Mouse (Mus musculus): ENCODE data around the gene Gga3. TPM values are rescaled to one million over a fixed set of nuclear protein-coding genes. Genes with fewer than 3 reads are reported as not detected.

The Gga3 gene
- polyA plus RNA-seq, 1 experiment: 39.4 TPM

- Histone ChIP-seq H3K27ac (ENCODE audit: insufficient read depth, low read length) (no peak overlapping the region), H3K27me3 (ENCODE audit: control insufficient read depth, insufficient read depth, low read length) (no peaks in the 10 kb centered on the region), H3K4me3 (ENCODE audit: extremely low read depth, insufficient read depth, insufficient read length) (no peak overlapping the region), H3K36me3 (ENCODE audit: control insufficient read depth, insufficient read depth, low read length) (peaks cover 16% of the 10 kb centered on the region), H3K4me1 (ENCODE audit: control insufficient read depth, insufficient read depth, insufficient read length) (0 out of 2 replicates have a peak, but pooled peaks cover 2% of the 10 kb centered on the region)
- TF ChIP-seq CTCF (IDR thresholded peaks at IDR 0.05; ENCODE audit: extremely low read depth, insufficient read depth, insufficient read length, insufficient replicate concordance): no peak
- no peak for TF ChIP-seq POLR2A (IDR thresholded peaks at IDR 0.05; ENCODE audit: low read depth, low read length)
- no peak for DNase-seq (ENCODE audit: low read depth in 1 of 2, low spot score in 2 of 2)
Observed at GRCm38 (mm10) chr11:115579080-115579479, 24.8 kb downstream of the Gga3 start.

GRCm38 (mm10) chr11:115564961-115565360 is 38.9 kb downstream of the Gga3 start:
- no peak for TF ChIP-seq CTCF (IDR thresholded peaks at IDR 0.05; ENCODE audit: extremely low read depth, insufficient read depth, insufficient read length, insufficient replicate concordance)
- TF ChIP-seq POLR2A (IDR thresholded peaks at IDR 0.05; ENCODE audit: low read depth, low read length): no peak
- WGBS: 13% methylated on average over 7 of the region's 7 CpGs
- DNase-seq (ENCODE audit: low read depth in 1 of 2, low spot score in 2 of 2): no peak
- H3K36me3 ChIP-seq (ENCODE audit: control insufficient read depth, insufficient read depth, low read length): peaks cover 19% of the 10 kb centered on the region
- peak overlapping the region; percentile 69 for H3K4me3 ChIP-seq (ENCODE audit: extremely low read depth, insufficient read depth, insufficient read length)
- H3K4me1 ChIP-seq (ENCODE audit: control insufficient read depth, insufficient read depth, insufficient read length): peaks cover 5% of the 10 kb centered on the region
- H3K27ac ChIP-seq (ENCODE audit: insufficient read depth, low read length): no peak overlapping the region
- H3K27me3 ChIP-seq (ENCODE audit: control insufficient read depth, insufficient read depth, low read length): no peaks in the 10 kb centered on the region

GRCm38 (mm10) chr11:115564064-115564809 is 39.6 kb downstream of the Gga3 start, which contains the start of gene Nup85:
Nup85 (plus strand) TSS chr11:115564434.
- H3K27ac ChIP-seq (ENCODE audit: insufficient read depth, low read length): peak within 1 kb of the TSS; percentile 81
- peak; percentile 14; the same call in 1 of the 2 replicates for TF ChIP-seq POLR2A (IDR thresholded peaks at IDR 0.05; ENCODE audit: low read depth, low read length)
- no peak for TF ChIP-seq CTCF (IDR thresholded peaks at IDR 0.05; ENCODE audit: extremely low read depth, insufficient read depth, insufficient read length, insufficient replicate concordance)
- under 1% methylated on average over 42 of the region's 42 CpGs for whole genome bisulfite sequencing
- H3K4me1 ChIP-seq (ENCODE audit: control insufficient read depth, insufficient read depth, insufficient read length): peaks cover 5% of the 10 kb centered on the region; the same call in 1 of the 2 replicates
- peaks cover 14% of the 10 kb centered on the region for H3K36me3 ChIP-seq (ENCODE audit: control insufficient read depth, insufficient read depth, low read length)
- peak within 1 kb of the TSS; percentile 69 for H3K4me3 ChIP-seq (ENCODE audit: extremely low read depth, insufficient read depth, insufficient read length)
- peak; percentile 89 to 95 for DNase-seq (ENCODE audit: low read depth in 1 of 2, low spot score in 2 of 2)
- H3K27me3 ChIP-seq (ENCODE audit: control insufficient read depth, insufficient read depth, low read length): no peaks in the 10 kb centered on the region

- Histone ChIP-seq H3K27me3 (ENCODE audit: control insufficient read depth, insufficient read depth, low read length) (no peaks in the 10 kb centered on the region), H3K4me3 (ENCODE audit: extremely low read depth, insufficient read depth, insufficient read length) (peak overlapping the region; percentile 57; the same call in 1 of the 2 replicates), H3K36me3 (ENCODE audit: control insufficient read depth, insufficient read depth, low read length) (peaks cover 10% of the 10 kb centered on the region), H3K27ac (ENCODE audit: insufficient read depth, low read length) (no peak overlapping the region), H3K4me1 (ENCODE audit: control insufficient read depth, insufficient read depth, insufficient read length) (peaks cover 5% of the 10 kb centered on the region; the same call in 1 of the 2 replicates)
- WGBS: 46% methylated on average over 4 of the region's 4 CpGs
- TF ChIP-seq CTCF (IDR thresholded peaks at IDR 0.05; ENCODE audit: extremely low read depth, insufficient read depth, insufficient read length, insufficient replicate concordance): no peak
- TF ChIP-seq POLR2A (IDR thresholded peaks at IDR 0.05; ENCODE audit: low read depth, low read length): no peak
- DNase-seq (ENCODE audit: low read depth in 1 of 2, low spot score in 2 of 2): no peak
Observed at GRCm38 (mm10) chr11:115563406-115563805, 40.4 kb downstream of the Gga3 start.

DNA sequence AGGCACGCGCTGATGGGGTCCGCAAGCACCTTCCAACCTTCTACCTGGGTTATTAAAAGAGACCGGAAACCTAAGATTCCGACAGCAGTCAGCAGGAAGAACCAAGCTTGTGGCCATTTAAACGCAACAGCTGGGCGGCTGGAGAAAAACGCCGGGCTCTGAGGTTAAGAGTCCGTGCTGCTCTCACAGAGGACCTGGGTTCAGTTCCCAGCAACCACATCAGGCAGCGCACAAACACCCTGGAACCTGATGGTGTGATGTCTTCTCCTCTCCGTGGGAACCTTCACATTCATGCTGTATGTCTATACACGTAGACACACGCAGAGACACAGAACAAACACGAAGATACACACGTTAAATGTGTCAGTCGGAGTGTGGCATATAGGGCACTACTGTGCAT is 48.1 kb downstream of the Gga3 start:
- Histone ChIP-seq H3K4me1 (ENCODE audit: control insufficient read depth, insufficient read depth, insufficient read length) (no peaks in the 10 kb centered on the region), H3K27ac (ENCODE audit: insufficient read depth, low read length) (no peak overlapping the region), H3K36me3 (ENCODE audit: control insufficient read depth, insufficient read depth, low read length) (no peaks in the 10 kb centered on the region), H3K27me3 (ENCODE audit: control insufficient read depth, insufficient read depth, low read length) (no peaks in the 10 kb centered on the region), H3K4me3 (ENCODE audit: extremely low read depth, insufficient read depth, insufficient read length) (no peak overlapping the region)
- TF ChIP-seq CTCF (IDR thresholded peaks at IDR 0.05; ENCODE audit: extremely low read depth, insufficient read depth, insufficient read length, insufficient replicate concordance) (no peak), POLR2A (IDR thresholded peaks at IDR 0.05; ENCODE audit: low read depth, low read length) (no peak)
- DNase-seq (ENCODE audit: low read depth in 1 of 2, low spot score in 2 of 2): no peak
- 88% methylated on average over 17 of the region's 17 CpGs for WGBS

DNA sequence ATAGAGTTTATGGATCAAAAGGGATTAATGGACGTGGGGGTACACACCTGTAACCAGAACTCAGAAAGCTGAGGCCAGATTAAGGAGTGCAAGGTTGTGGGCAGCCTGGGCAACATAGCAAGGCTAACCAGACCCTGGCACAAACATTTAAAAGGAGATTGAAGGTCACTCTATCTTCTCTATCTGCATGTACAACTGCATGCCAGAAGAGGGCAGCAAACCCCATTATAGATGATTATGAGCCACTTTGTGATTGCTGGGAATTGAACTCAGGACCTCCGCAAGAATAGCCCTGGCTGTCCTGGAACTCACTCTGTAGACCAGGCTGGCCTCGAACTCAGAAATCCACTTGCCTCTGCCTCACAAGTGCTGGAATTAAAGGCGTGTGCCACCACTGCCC is 51.1 kb downstream of the Gga3 start:
- H3K27ac ChIP-seq (ENCODE audit: insufficient read depth, low read length): no peak overlapping the region
- no peaks in the 10 kb centered on the region for H3K36me3 ChIP-seq (ENCODE audit: control insufficient read depth, insufficient read depth, low read length)
- no peaks in the 10 kb centered on the region for H3K27me3 ChIP-seq (ENCODE audit: control insufficient read depth, insufficient read depth, low read length)
- TF ChIP-seq CTCF (IDR thresholded peaks at IDR 0.05; ENCODE audit: extremely low read depth, insufficient read depth, insufficient read length, insufficient replicate concordance) (peak; percentile 0; the same call in 1 of the 2 replicates), POLR2A (IDR thresholded peaks at IDR 0.05; ENCODE audit: low read depth, low read length) (no peak)
- 80% methylated on average over 4 of the region's 4 CpGs for WGBS
- DNase-seq (ENCODE audit: low read depth in 1 of 2, low spot score in 2 of 2): peak; percentile 8 to 17
- H3K4me1 ChIP-seq (ENCODE audit: control insufficient read depth, insufficient read depth, insufficient read length): no peaks in the 10 kb centered on the region
- H3K4me3 ChIP-seq (ENCODE audit: extremely low read depth, insufficient read depth, insufficient read length): no peak overlapping the region

- WGBS: 84% methylated on average over 4 of the region's 4 CpGs
- Histone ChIP-seq H3K4me3 (ENCODE audit: extremely low read depth, insufficient read depth, insufficient read length) (no peak overlapping the region), H3K27ac (ENCODE audit: insufficient read depth, low read length) (no peak overlapping the region), H3K4me1 (ENCODE audit: control insufficient read depth, insufficient read depth, insufficient read length) (no peaks in the 10 kb centered on the region), H3K36me3 (ENCODE audit: control insufficient read depth, insufficient read depth, low read length) (no peaks in the 10 kb centered on the region), H3K27me3 (ENCODE audit: control insufficient read depth, insufficient read depth, low read length) (no peaks in the 10 kb centered on the region)
- no peak for DNase-seq (ENCODE audit: low read depth in 1 of 2, low spot score in 2 of 2)
- TF ChIP-seq CTCF (IDR thresholded peaks at IDR 0.05; ENCODE audit: extremely low read depth, insufficient read depth, insufficient read length, insufficient replicate concordance) (no peak), POLR2A (IDR thresholded peaks at IDR 0.05; ENCODE audit: low read depth, low read length) (no peak)
Observed at GRCm38 (mm10) chr11:115543571-115543970, 60.3 kb downstream of the Gga3 start.
